ENCODE assay signal across 8 mouse cellular contexts in the genomic region with DNA sequence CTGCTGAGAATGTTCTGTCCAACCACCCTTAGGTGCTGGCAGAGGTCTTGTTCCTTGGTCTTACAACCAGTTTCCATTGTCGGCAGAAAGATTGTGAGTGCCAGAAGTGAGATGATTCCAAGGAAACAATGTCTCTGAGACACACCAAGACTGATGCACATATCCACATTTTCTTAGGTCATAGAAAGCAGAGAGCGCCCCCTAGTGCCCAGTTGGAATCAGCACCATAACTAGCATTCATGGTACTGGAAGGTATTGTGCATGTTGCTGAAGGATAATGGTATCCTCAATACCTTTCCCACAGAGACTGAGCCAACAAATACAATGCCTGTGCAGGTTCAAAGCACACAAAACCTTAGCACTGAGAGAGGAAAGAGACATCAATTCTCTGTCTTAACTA.
A peak's percentile ranks its signal among the peaks of the same experiment; 100 is the strongest.
DNase-seq lines count a peak whose midpoint lies in the region; ATAC-seq and TF ChIP-seq lines count a peak whose summit lies in the region.

No protein-coding gene starts in this region.

- DNase-seq in intestine, embryonic 14.5 days (ENCODE audit: low spot score) = peak; percentile 74
- DNase-seq in MEL (ENCODE audit: low read depth, low spot score) = peak; percentile 12
- peak; percentile 84 to 87 for DNase-seq in cerebellum, postnatal 14 days
- DNase-seq in frontal cortex, postnatal 36 days (ENCODE audit: low spot score in 2 of 2) = peak; percentile 63 to 79
- DNase-seq in left cerebral cortex, adult 8-10 months (ENCODE audit: low spot score in 2 of 2) = peak; percentile 32 to 34
- DNase-seq in right cerebral cortex, postnatal 10 days (ENCODE audit: low spot score in 2 of 2) = peak; percentile 35 to 54
- DNase-seq in thymus, postnatal 0 days (ENCODE audit: low spot score) = no peak

- peak; percentile 20 to 35 (median 33); a peak in 2 of 6 replicates for TF ChIP-seq CTCF in MEL (IDR thresholded peaks at IDR 0.05 in 2 of 3, conservative IDR thresholded peaks at IDR 0.05 in 1 of 3; ENCODE audit: control insufficient read depth in 1 of 3, insufficient read depth in 1 of 3, low read depth in 2 of 3, low read length in 3 of 3, poor library complexity in 1 of 3, severe bottlenecking in 1 of 3)

- no peak overlapping the region for H3K27ac ChIP-seq in intestine, embryonic 14.5 days (ENCODE audit: low read depth)
- H3K27ac ChIP-seq in intestine, embryonic 16.5 days (ENCODE audit: low read length) = no peak overlapping the region
- H3K27ac ChIP-seq in MEL (ENCODE audit: control insufficient read depth, low read depth, low read length) = no peak overlapping the region

- no peaks in the 10 kb centered on the region for H3K79me2 ChIP-seq in MEL (ENCODE audit: control insufficient read depth, insufficient read depth, low read length, poor library complexity)

- H3K36me3 ChIP-seq in intestine, embryonic 14.5 days (ENCODE audit: control insufficient read depth, insufficient read depth, low read length) = no peaks in the 10 kb centered on the region
- H3K36me3 ChIP-seq in intestine, embryonic 16.5 days (ENCODE audit: control insufficient read depth, insufficient read depth, low read length) = no peaks in the 10 kb centered on the region
- H3K36me3 ChIP-seq in MEL (ENCODE audit: control insufficient read depth in 1 of 2, insufficient read depth in 2 of 2, low read length in 2 of 2) = no peaks in the 10 kb centered on the region

- TF ChIP-seq RAD21 in MEL (IDR thresholded peaks at IDR 0.05; ENCODE audit: low read depth, low read length) = peak; percentile 23

- ATAC-seq in intestine, embryonic 14.5 days (replicated peaks; ENCODE audit: low FRiP score, low TSS enrichment, low read depth) = no peak
- ATAC-seq in intestine, embryonic 16.5 days = no peak

- H3K27me3 ChIP-seq in intestine, embryonic 14.5 days (replicated peaks; ENCODE audit: control insufficient read depth, insufficient read depth, low read length) = no peaks in the 10 kb centered on the region
- no peaks in the 10 kb centered on the region for H3K27me3 ChIP-seq in intestine, embryonic 16.5 days (replicated peaks; ENCODE audit: control insufficient read depth, insufficient read depth, low read length)
- H3K27me3 ChIP-seq in MEL (ENCODE audit: control insufficient read depth in 1 of 2, insufficient read depth in 2 of 2, low read length in 2 of 2) = no peaks in the 10 kb centered on the region

- no peak overlapping the region for H3K9ac ChIP-seq in intestine, embryonic 14.5 days (ENCODE audit: low read length)
- no peak overlapping the region for H3K9ac ChIP-seq in intestine, embryonic 16.5 days (ENCODE audit: low read depth, low read length)
- H3K9ac ChIP-seq in MEL (ENCODE audit: control insufficient read depth, low read depth, low read length, poor library complexity, severe bottlenecking) = no peak overlapping the region

- no peak overlapping the region for H3K4me3 ChIP-seq in intestine, embryonic 14.5 days (ENCODE audit: low read depth, low read length)
- H3K4me3 ChIP-seq in intestine, embryonic 16.5 days (ENCODE audit: low read length) = no peak overlapping the region
- no peak overlapping the region for H3K4me3 ChIP-seq in MEL (ENCODE audit: control insufficient read depth in 1 of 2, insufficient read depth in 1 of 2, low read depth in 2 of 2, low read length in 2 of 2)

- no peaks in the 10 kb centered on the region for H3K4me1 ChIP-seq in intestine, embryonic 14.5 days (replicated peaks; ENCODE audit: control insufficient read depth, insufficient read depth, low read length)
- no peaks in the 10 kb centered on the region for H3K4me1 ChIP-seq in intestine, embryonic 16.5 days (ENCODE audit: control insufficient read depth, insufficient read depth, low read length)
- no peaks in the 10 kb centered on the region for H3K4me1 ChIP-seq in MEL (ENCODE audit: control insufficient read depth in 1 of 2, insufficient read depth in 2 of 2, low read length in 2 of 2)

- no peak overlapping the region for H3K4me2 ChIP-seq in intestine, embryonic 14.5 days (ENCODE audit: low read length)
- H3K4me2 ChIP-seq in intestine, embryonic 16.5 days (ENCODE audit: low read depth, low read length) = no peak overlapping the region

- H3K9me3 ChIP-seq in intestine, embryonic 14.5 days (ENCODE audit: control insufficient read depth, low read length) = no peaks in the 10 kb centered on the region
- H3K9me3 ChIP-seq in intestine, embryonic 16.5 days (ENCODE audit: control insufficient read depth, low read length) = no peaks in the 10 kb centered on the region
- H3K9me3 ChIP-seq in MEL (replicated peaks; ENCODE audit: insufficient read depth, low read length) = no peaks in the 10 kb centered on the region

- no peak for TF ChIP-seq EP300 in MEL (IDR thresholded peaks at IDR 0.05; ENCODE audit: low read depth in 1 of 2, low read length in 2 of 2)

- 37% methylated on average over 2 of the region's 2 CpGs for WGBS in intestine, embryonic 14.5 days
- WGBS in intestine, embryonic 16.5 days = 27% methylated on average over 2 of the region's 2 CpGs

- TF ChIP-seq POLR2A in MEL (IDR thresholded peaks at IDR 0.05; ENCODE audit: control insufficient read depth in 1 of 2, insufficient read depth in 1 of 2, low read depth in 1 of 2, low read length in 2 of 2, poor library complexity in 1 of 2) = no peak

TF ChIP-seq in MEL, 35 proteins besides CTCF, POLR2A, EP300 and RAD21:
- TF ChIP-seq ZMIZ1 (IDR thresholded peaks at IDR 0.05; ENCODE audit: low read depth, low read length) = no peak
- TF ChIP-seq HCFC1 (IDR thresholded peaks at IDR 0.05; ENCODE audit: low read depth, low read length) = no peak
- TF ChIP-seq ZC3H11A (IDR thresholded peaks at IDR 0.05; ENCODE audit: low read depth, low read length) = no peak
- no peak for TF ChIP-seq JUND (IDR thresholded peaks at IDR 0.05; ENCODE audit: low read depth, low read length)
- TF ChIP-seq TCF12 (IDR thresholded peaks at IDR 0.05; ENCODE audit: low read depth, low read length) = no peak
- no peak for TF ChIP-seq GABPA (IDR thresholded peaks at IDR 0.05; ENCODE audit: low read depth, low read length)
- no peak for TF ChIP-seq E2F4 (IDR thresholded peaks at IDR 0.05; ENCODE audit: borderline replicate concordance, low read depth, low read length)
